Mouse (Mus musculus) G1E (cell line): ENCODE measurements around the gene Slc15a4.

Experiments used
- CTCF ChIP-seq: IDR thresholded peaks from 2 replicates; pipeline ENCODE4 v1.5.1; 2012; ENCODE audit warnings: low read depth, low read length, inconsistent platforms, mixed read lengths
- GATA1 ChIP-seq: IDR thresholded peaks from 2 replicates; pipeline ENCODE4 v1.6.1; 2012; ENCODE audit warnings: borderline replicate concordance, low read length, inconsistent platforms, mixed read lengths
- POLR2AphosphoS5 ChIP-seq: IDR thresholded peaks from 2 replicates; pipeline ENCODE4 v1.6.1; 2012; ENCODE audit warnings: low read depth, low read length, inconsistent platforms; ENCODE audit not compliant: insufficient replicate concordance
- TAL1 ChIP-seq: conservative IDR thresholded peaks from 2 replicates; pipeline ENCODE4 v1.6.1; 2012; ENCODE audit warnings: low read depth, low read length, inconsistent platforms, mixed read lengths

DNA sequence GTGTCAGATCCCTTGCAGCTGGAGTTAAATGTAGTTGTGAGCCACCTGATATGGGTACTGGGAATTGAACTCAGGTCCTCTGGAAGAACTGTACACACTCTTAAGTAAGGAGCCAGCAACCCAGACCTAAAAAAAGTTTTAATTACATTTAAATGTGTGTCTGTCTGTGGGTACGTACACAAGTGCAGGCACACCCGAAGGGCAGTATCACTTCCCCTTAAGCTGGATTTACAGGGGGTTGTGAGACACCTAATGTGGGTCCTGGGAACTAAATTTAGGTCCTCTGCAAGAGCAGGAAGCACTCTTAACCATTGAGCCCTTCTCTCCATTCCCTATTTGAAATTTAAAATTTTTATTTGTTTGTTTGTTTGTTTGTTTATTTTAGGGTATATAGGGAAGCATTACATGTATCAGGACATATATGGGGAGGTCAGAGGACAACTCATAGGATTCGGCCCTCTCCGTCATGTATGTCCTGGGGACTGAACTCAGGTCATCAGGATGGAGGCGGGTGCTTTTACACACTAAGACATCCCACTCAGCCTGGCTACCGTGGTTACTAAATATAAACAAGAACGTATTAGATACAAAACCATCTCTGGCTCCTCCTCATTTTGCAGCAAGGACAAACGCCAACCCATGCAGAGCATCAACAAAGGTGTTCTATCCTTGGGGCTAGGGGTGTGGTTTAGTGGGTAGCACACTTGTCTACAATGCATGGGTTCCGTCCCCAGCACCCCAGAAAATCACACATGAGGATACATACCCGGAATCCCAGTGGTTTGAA is 8.1 kb downstream of the Slc15a4 start:
- TF ChIP-seq CTCF, result no peak
- no peak for TF ChIP-seq POLR2AphosphoS5
- TF ChIP-seq GATA1, result no peak
- TF ChIP-seq TAL1, result no peak
